Mouse (Mus musculus): Measurements from ENCODE around the gene Dnajc1.

Gene Dnajc1

DNA sequence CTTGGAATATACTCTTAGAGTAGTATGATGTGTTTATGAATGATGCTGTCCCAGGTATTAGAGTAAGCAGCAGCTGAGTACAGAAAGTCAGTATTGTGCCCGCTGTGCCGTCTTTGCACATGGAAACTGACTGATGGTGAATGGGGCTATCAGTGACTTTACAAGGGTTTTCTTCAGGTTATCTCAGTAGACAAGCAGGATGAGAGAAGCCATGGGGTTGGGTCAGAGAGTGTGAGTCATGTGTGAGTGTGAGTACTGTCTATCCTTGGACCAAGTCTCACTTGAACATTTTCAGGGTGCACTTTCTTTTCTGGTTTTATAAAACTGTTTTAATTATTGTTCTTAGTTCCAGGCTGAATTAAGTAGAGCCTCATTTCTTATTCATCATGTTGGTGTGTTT is 204.3 kb downstream of the Dnajc1 start:
- no peak for DNase-seq

- DNase-seq, result no peak
Observed at GRCm38 (mm10) chr2:18183079-18183478, 209.6 kb downstream of the Dnajc1 start.

DNA sequence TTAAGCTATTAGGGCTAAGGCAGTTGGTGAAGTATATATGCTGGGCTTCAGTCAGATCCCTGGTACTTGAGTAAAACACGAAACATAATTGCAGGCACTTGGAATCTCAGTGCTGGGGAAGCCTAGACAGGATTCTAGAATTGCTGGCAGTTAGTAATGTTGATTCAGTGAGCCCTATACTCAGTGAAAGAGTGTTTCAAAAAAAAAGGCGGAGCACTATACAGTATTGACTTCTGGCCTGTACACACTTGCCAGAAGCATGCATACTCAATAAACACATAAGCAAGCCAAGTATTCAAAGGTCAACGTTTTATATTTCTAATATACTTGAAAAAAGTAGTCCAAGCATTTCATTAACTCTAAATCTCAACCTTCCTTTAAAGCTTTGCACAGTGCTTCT is 211.0 kb downstream of the Dnajc1 start:
- DNase-seq, result no peak

DNA sequence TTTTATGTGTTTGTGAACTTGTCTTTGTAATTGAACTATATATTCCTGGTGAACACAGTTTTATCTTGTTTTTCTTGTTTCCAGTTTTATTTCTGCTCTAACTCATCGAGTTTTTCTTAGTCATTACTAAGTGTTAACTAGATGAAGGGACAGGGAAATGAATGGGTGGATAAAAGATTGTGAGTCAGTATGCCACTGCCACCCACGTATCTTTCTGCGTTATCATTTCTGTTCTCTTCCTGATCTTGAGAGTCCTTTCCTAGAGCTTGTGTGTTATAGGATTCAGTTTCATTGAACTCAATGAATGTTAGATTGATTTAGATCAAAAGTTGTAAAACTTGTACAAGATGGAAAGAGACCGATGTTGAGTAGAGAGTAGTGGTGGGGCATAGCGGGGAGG is 212.3 kb downstream of the Dnajc1 start:
- DNase-seq, result no peak

DNA sequence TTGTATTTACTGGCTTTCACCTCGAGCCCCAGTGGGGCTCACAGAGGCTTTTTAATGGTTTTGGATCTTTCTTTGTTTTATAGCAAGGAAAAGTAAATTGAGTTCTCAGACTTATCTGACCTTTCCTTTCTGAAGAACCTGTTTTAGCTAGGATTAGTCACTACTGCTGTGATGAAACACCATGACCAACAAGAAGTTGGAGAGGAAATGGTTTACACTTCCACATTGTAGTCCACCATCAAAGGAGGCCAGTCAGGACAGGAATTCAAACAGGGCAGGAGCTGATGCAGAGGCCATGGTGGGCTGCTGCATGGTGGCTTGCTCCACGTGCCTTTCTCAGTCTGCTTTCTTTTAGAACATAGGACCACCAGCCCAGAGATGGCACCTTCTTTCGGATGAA is 216.4 kb downstream of the Dnajc1 start:
- no peak for DNase-seq

GRCm38 (mm10) chr2:18175234-18175633 is 217.4 kb downstream of the Dnajc1 start:
- DNase-seq, result no peak

DNA sequence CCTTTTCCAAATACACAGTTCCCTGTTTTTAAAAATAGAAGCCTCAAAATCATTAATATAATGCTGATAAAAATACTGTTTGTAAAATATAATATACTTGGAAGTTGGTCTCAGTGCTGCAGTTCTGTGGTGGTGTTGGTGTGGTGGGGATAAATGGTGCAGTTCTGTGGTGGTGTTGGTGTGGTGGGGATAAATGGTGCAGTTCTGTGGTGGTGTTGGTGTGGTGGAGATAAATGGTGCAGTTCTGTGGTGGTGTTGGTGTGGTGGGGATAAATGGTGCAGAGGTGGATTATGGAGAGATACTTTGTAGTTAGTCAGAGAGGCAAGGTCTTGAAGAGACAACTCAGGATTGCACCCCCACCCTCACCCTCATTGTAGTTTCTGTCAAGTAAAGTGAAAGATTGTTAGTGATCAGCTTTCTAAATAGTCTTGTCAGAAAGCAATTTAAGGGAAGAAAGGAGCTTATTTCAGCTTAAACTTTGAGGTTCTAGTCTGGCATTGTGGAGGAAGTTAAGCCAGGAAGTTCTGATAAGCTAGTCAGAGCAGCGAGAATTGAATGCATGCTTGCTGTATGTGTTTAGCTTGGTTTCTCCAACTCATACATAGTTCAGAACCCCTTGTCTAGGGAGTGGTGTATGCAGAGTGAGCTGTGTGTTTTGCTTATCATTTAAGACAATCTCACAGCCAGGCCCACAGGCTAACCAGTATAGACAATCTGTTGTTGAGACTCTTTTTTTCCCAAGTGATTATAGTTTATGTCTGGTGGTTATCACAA is 223.3 kb downstream of the Dnajc1 start:
- no peak for DNase-seq

- no peak for DNase-seq
Observed at GRCm38 (mm10) chr2:18165511-18165910, 227.1 kb downstream of the Dnajc1 start.

DNA sequence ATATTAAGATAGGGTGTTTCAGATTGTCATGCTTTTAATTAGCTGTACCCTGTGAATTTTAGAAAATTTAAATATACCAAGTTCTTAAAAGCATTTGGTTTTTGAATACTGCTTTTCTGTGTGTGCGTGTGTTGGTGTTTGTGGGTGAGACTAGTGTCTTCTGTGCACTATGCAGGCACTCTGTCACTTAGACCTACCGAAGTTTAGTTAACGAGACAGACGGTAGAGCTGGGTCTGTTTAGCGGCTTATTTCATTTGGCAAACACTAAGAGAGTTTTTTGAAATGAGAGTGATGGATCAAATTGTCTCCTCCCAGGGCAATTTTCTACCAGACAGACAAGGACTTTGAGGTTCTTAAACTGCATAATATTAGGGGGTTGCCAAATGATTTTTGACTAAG is 231.6 kb downstream of the Dnajc1 start:
- DNase-seq, result no peak

GRCm38 (mm10) chr2:18159426-18159825 is 233.2 kb downstream of the Dnajc1 start:
- no peak for DNase-seq

DNA sequence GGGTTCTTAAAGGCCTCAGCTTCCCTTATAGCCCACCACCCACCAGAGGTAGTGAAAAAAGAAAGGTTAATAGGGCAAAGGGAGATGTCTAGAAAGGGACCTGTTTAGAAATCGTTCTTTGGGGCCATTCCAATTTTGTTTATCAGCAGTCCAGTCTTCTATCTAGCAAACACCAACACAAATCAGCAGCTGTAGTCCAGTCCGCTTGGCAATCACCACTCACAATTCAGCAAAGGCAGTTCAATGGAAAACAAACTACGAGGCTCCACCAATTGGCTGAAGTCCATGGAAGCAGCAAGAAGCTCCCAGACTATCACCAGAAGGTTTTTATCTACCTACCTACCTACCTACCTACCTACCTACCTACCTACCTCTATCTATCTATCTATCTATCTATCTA is 236.5 kb downstream of the Dnajc1 start:
- no peak for DNase-seq
